Mouse (Mus musculus) right cerebral cortex, adult 2 months (tissue): ENCODE results near the gene Gm20388.

Experiments used
- DNase-seq, 2 experiments: peaks; one replicate each; pipeline ENCODE4 v3.0.0; 2021 to 2022; ENCODE audit warnings: low spot score in 2 of 2

Gene Gm20388

GRCm38 (mm10) chr8:124323356-124323755, 4412.7 kb downstream of the Gm20388 start:
- DNase-seq: peak; percentile 50 to 51

DNA sequence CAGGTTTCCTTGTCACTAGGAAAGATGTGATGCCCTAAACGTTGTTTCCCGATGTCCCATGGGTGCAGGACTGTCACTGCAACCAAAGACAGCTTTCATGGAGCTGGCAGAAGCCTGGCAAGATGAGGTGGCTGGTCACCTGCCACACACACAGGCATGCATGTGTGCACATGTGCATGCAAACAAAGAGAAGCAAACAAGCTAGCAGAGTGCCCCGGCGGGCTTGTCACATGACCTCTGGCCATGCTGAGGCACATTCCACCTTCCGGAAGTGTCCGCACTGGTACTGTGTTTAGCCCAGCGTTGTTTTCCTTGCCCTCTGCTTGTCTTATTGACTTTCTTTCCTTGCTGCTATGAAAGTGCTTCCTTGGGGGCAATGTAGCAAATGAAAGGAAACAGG, 4417.6 kb downstream of the Gm20388 start:
- no peak for DNase-seq

DNA sequence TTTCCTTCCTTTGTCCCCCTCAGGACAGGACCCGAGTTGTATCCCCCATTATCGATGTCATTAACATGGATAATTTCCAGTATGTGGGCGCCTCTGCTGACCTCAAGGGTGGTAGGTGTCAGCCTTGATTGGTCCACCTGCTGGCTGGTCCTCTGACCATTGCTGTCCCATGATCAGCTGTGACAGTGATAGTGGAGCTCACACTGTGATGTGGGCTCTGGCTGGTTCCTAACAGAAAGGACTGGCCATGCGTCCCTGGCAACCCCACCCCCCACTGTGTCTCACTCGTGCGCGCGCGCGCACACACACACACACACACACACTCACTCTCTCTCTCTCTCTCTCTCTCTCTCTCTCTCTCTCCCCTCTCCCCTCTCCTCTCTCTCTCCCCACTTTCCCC, 4419.0 kb downstream of the Gm20388 start:
- no peak for DNase-seq

GRCm38 (mm10) chr8:124330433-124330832, 4419.8 kb downstream of the Gm20388 start:
- no peak for DNase-seq

GRCm38 (mm10) chr8:124331094-124331493, 4420.5 kb downstream of the Gm20388 start:
- no peak for DNase-seq

- DNase-seq: no peak
Measured at GRCm38 (mm10) chr8:124331706-124332105, 4421.1 kb downstream of the Gm20388 start.

GRCm38 (mm10) chr8:124336302-124336701, 4425.7 kb downstream of the Gm20388 start:
- no peak for DNase-seq

DNA sequence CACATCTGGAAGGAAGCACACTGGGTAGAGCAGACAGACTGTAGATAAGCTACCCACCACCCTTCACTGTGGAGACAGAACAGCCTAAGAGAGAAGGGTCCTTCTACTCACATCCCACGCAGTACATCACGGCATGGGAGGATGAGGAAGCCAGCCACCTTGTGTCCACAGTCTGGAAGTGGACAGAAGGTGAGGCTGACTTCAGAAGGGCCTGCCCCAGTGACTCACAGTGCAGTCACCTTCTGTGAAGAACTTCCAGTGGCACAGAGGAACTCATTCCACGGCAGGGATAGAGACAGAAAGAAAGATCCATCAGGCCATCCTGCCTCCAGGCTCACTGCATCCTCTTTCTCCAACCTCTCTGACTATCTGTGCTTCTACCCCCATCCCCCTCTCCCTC, 4429.1 kb downstream of the Gm20388 start:
- DNase-seq: no peak

DNA sequence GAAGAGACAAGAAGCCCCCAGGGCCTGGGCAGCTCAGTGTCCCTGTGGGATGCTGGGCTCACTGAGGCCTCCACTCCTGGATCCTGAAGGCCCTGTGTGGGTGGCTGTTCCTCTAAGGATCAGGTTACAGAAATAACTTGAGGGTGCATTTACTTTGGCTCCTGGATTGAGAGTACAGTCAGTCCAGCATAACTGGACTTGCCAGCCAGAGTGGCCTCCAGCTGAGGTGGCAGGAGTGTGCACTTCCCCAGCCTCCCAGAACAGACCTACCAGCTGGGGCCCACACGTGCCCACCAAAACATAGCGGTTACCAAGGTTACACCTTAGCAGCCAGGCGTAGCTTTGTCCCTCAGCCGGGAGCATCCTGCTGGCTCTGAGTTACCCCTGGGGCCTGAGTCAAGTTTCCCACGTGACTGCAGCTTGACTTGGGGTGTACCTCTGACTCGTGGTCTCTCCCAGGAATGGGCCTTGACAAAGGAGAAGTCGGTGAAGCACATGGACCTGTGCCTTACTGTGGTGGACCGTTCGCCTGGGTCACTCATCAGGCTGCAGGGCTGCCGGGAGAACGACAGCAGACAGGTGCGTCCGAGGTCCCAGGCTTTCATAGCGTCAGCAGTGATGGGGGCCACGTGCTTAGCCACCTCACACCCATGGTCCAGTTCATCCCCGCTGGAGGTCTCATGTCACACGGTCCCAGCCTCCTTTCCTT, 4429.9 kb downstream of the Gm20388 start:
- no peak for DNase-seq

- peak; percentile 41 to 47 for DNase-seq
Measured at GRCm38 (mm10) chr8:124343151-124343550, 4432.5 kb downstream of the Gm20388 start.

DNA sequence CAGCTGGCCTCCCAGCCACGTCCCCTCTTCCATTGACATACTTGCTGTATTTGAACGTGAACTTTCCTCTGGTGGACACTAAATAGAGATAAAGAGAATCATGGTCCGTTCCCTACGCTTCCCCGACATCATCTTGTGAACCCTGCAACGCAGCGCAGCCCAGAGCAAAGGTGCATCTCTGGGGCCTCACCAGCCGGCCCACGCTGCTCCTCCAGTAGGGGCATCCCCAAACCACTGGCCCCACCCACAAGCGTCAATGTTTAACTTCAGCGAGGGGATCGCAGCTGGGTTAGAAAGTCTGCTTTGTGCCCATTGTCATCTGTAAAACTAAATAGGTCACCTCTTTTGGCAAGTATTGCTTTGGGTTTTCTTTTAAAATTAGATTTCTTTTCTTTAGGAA, 4433.4 kb downstream of the Gm20388 start:
- no peak for DNase-seq

DNA sequence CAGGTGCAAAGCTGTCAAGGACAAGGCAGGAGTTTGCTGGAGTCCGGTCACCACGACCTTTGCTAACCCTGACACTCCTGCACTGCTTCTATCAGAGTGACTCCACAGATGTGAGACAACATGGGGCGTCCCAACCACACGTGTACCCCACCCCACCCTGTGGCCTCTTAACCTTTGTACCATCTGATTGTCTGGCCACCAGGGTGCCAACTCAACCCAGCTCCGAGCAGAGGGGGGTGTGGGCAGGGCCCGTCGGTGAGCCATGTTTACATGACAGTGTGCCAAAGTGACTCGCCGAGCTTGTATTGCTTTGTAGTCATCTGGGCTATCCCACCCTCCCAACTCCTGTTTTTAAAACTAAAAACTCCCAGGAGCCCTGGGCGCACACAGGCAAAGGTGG, 4434.5 kb downstream of the Gm20388 start:
- DNase-seq: no peak

- peak; percentile 61 to 67 for DNase-seq
Measured at GRCm38 (mm10) chr8:124346852-124347523, 4436.3 kb downstream of the Gm20388 start.

GRCm38 (mm10) chr8:124348087-124348486, 4437.4 kb downstream of the Gm20388 start:
- no peak for DNase-seq

DNA sequence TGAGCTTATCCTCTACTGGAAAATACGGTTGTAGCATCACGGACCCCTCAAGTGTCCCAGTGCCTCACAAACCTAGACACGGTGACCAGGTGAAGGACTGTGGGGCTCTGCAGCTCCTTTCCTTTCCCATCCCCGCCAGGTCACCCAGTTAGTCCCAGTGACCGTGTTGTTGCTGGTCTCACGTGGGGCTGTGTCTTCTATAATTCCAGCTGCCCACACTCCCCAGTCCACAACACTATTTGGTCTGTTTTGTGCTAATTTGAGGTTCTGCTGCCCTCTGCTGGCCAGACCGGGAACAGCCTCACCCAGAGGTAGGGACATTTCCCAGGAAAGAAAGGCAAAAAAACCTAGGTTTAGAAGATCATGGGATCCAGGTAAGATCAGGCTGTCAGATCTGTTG, 4439.0 kb downstream of the Gm20388 start:
- DNase-seq: peak; percentile 92 to 95

DNA sequence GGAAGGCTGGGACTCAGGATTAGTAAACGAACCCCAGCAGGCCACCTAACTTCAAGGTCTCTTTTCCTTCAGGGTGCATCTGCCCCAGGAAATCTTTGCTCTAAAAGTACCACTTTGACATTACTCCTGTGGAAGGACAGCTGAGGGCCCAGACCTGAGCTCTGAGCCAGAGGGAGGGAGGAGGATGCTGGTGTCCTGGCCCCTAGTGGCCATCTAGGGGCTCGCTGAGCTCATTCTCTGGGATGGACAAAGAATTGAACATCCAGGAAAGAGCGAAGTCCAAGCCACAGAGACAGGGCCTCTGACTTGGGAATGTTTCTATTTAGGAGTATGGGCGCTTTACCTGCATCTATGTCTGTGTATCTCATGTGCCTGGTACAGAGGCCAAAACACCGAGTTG, 4441.0 kb downstream of the Gm20388 start:
- DNase-seq: no peak

- no peak for DNase-seq
Measured at GRCm38 (mm10) chr8:124360911-124361310, 4450.3 kb downstream of the Gm20388 start.

DNA sequence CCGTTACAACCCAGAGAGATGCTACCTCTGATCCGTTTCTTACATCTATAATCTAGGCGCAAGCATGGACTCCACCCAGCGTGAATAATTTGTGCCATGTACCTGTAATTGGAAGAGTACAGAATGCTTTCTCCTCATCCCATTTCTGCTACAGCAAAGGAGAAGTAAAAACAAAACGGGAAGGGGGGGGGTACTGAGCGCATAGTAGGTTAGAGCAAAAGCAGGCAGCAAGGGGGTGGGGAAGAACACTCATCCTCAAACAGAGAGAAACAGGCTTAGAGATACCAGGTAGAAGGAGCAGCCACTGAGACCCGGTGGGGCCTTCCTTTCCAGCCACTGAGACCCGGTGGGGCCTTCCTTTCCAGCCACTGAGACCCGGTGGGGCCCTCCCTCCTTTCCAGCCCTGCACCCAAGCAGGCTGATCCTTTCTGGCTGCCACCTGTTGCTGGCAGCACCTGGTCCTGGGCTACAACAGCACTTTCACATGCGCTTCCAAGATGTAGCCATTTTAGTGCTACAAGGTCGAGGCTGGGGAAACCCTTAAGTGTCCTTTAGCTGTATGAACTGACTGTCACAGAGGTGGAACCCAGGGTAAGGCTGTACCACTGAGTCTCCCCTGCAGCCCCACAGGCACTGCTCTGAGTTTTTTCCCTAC, 4451.3 kb downstream of the Gm20388 start:
- no peak for DNase-seq

DNA sequence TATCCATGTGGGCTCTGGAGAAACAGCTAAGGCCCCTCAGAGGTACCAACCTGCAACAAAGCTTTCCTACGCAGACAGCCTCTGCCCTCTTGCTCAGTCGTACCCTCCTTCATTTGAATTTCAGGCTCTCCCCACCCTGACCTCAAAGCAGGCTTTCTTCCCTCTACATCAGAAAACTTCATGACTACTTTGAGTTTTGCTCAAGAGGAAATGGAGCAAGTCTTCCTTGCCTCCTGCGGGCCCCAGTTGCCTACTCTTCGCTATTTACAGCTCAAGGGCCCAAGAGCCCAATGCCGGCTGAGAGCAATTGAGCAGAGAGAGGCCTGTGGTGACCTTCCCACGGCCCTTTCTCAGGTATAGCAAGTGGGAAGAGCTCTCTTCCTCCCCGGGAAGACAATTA, 4451.9 kb downstream of the Gm20388 start:
- DNase-seq: no peak

DNA sequence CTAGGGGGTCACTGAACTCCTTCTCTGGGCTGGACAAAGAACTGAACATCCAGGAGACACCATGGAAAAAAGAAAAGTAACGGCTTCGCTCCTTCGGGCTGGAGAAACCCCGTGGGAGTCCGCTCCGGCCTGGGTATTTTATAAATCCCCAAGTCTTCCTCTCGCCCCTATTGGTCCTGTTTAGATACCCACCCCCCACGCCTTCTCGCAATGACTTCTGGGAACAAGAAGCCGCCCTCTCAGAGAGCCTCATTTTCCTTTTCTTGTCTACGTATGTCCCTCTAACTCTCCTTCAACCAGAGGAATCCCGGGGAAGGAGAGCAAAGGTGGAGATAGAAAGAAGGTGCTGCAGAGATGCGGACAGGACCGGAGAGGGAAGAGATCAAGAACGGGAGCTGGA, 4452.7 kb downstream of the Gm20388 start:
- DNase-seq: no peak

- peak; percentile 83 to 84 for DNase-seq
Measured at GRCm38 (mm10) chr8:124368213-124368612, 4457.6 kb downstream of the Gm20388 start.

- DNase-seq: peak in 1 of 2 experiments; percentile 56
Measured at GRCm38 (mm10) chr8:124370422-124371183, 4460.0 kb downstream of the Gm20388 start.
